24 mouse cellular contexts compared by ENCODE assay signal in genomic region chr6:146831320-146831719, GRCm38 (mm10). TPM values are rescaled to one million over a fixed set of nuclear protein-coding genes. Genes with fewer than 3 reads are reported as not detected.
DNase-seq lines count a peak whose midpoint lies in the region; TF ChIP-seq lines count a peak whose summit lies in the region.
"Had no signal": no experiment of that assay in that cellular context is flagged by ENCODE, and none has a peak within 500 bp of the region (broad histone marks: within the 10 kb centered on the region; RNA-seq: fewer than 3 reads in every experiment).

No protein-coding gene starts in this region.

- TF ChIP-seq POLR2A in MEL (IDR thresholded peaks at IDR 0.05; ENCODE audit: control insufficient read depth in 1 of 2, insufficient read depth in 1 of 2, low read depth in 1 of 2, low read length in 2 of 2, poor library complexity in 1 of 2), result no peak

- H3K27me3 ChIP-seq in MEL (ENCODE audit: control insufficient read depth in 1 of 2, insufficient read depth in 2 of 2, low read length in 2 of 2), result no peaks in the 10 kb centered on the region
- H3K27me3 ChIP-seq: CH12.LX, Patski had no signal

- no peaks in the 10 kb centered on the region for H3K9me3 ChIP-seq in MEL (replicated peaks; ENCODE audit: insufficient read depth, low read length)
- H3K9me3 ChIP-seq: G1E had no signal

- no peak overlapping the region for H3K9ac ChIP-seq in MEL (ENCODE audit: control insufficient read depth, low read depth, low read length, poor library complexity, severe bottlenecking)

- peak; percentile 63 for DNase-seq in MEL (ENCODE audit: low read depth, low spot score)
- DNase-seq in retina, postnatal 1 day, result no peak
- DNase-seq: adrenal gland, adult 2 months; adrenal gland, adult 8-10 months; adrenal gland, postnatal 10 days; adrenal gland, postnatal 14 days; adrenal gland, postnatal 25 days; adrenal gland, postnatal 36 days; B cell, adult 2 months; cerebellum, adult 11 months; cerebellum, adult 11-12 months; cerebellum, adult 18-20 months; cerebellum, adult 2 months; cerebellum, adult 8-10 months had no signal

- H3K79me2 ChIP-seq in MEL (ENCODE audit: control insufficient read depth, insufficient read depth, low read length, poor library complexity), result no peaks in the 10 kb centered on the region

- H3K27ac ChIP-seq in MEL (ENCODE audit: control insufficient read depth, low read depth, low read length), result no peak overlapping the region

- TF ChIP-seq RAD21 in MEL (IDR thresholded peaks at IDR 0.05; ENCODE audit: low read depth, low read length), result no peak

- H3K36me3 ChIP-seq in MEL (ENCODE audit: control insufficient read depth in 1 of 2, insufficient read depth in 2 of 2, low read length in 2 of 2), result peaks cover 0 to 11% of the 10 kb centered on the region in 2 experiments; a peak in 3 of 4 replicates
- H3K36me3 ChIP-seq: G1E had no signal

- peak; percentile 25 to 30; a peak in 3 of 4 replicates for TF ChIP-seq EP300 in MEL (IDR thresholded peaks at IDR 0.05; ENCODE audit: low read depth in 1 of 2, low read length in 2 of 2)

- H3K4me3 ChIP-seq in MEL (ENCODE audit: control insufficient read depth in 1 of 2, insufficient read depth in 1 of 2, low read depth in 2 of 2, low read length in 2 of 2), result no peak overlapping the region

- H3K4me1 ChIP-seq in MEL (ENCODE audit: control insufficient read depth in 1 of 2, insufficient read depth in 2 of 2, low read length in 2 of 2), result peaks cover 10 to 12% of the 10 kb centered on the region in 2 experiments

- TF ChIP-seq CTCF in MEL (IDR thresholded peaks at IDR 0.05 in 2 of 3, conservative IDR thresholded peaks at IDR 0.05 in 1 of 3; ENCODE audit: control insufficient read depth in 1 of 3, insufficient read depth in 1 of 3, low read depth in 2 of 3, low read length in 3 of 3, poor library complexity in 1 of 3, severe bottlenecking in 1 of 3), result no peak

TF ChIP-seq in MEL, 35 proteins besides CTCF, POLR2A, EP300 and RAD21:
- TF ChIP-seq ZC3H11A (IDR thresholded peaks at IDR 0.05; ENCODE audit: low read depth, low read length), result 0 out of 2 replicates have a peak, but pooled peaks have one; percentile 7
- TF ChIP-seq USF2 (IDR thresholded peaks at IDR 0.05; ENCODE audit: borderline replicate concordance in 1 of 2, insufficient read depth in 1 of 2, low read depth in 1 of 2, low read length in 2 of 2), result no peak
- TF ChIP-seq E2F4 (IDR thresholded peaks at IDR 0.05; ENCODE audit: borderline replicate concordance, low read depth, low read length), result no peak
- TF ChIP-seq SIN3A (IDR thresholded peaks at IDR 0.05; ENCODE audit: low read length), result peak; percentile 90
- TF ChIP-seq USF1 (IDR thresholded peaks at IDR 0.05; ENCODE audit: low read depth, low read length), result peak; percentile 78
- no peak for TF ChIP-seq TBP (IDR thresholded peaks at IDR 0.05; ENCODE audit: low read depth, low read length)
- no peak for TF ChIP-seq MYB (IDR thresholded peaks at IDR 0.05; ENCODE audit: low read depth, low read length)
- no peak for TF ChIP-seq KAT2A (conservative IDR thresholded peaks at IDR 0.05; ENCODE audit: low read depth, low read length)
- 0 out of 2 replicates have a peak, but pooled peaks have one; percentile 16 for TF ChIP-seq GATA1 (IDR thresholded peaks at IDR 0.05; ENCODE audit: low read depth, low read length)
- TF ChIP-seq POLR2AphosphoS5 (IDR thresholded peaks at IDR 0.05; ENCODE audit: borderline replicate concordance, low read depth, low read length), result no peak
- no peak for TF ChIP-seq ELF1 (IDR thresholded peaks at IDR 0.05; ENCODE audit: low read depth, low read length)
- TF ChIP-seq ZNF384 (IDR thresholded peaks at IDR 0.05; ENCODE audit: low read depth, low read length), result no peak
- no peak for TF ChIP-seq ZKSCAN1 (IDR thresholded peaks at IDR 0.05; ENCODE audit: low read depth, low read length)
- TF ChIP-seq ETS1 (IDR thresholded peaks at IDR 0.05; ENCODE audit: low read depth, low read length), result 0 out of 2 replicates have a peak, but pooled peaks have one; percentile 29
- TF ChIP-seq RCOR1 (IDR thresholded peaks at IDR 0.05; ENCODE audit: low read depth, low read length), result no peak
- TF ChIP-seq MAFK (IDR thresholded peaks at IDR 0.05; ENCODE audit: borderline replicate concordance, low read depth, low read length), result no peak
- TF ChIP-seq UBTF (IDR thresholded peaks at IDR 0.05; ENCODE audit: borderline replicate concordance, insufficient read depth, low read depth, low read length), result no peak
- TF ChIP-seq JUND (IDR thresholded peaks at IDR 0.05; ENCODE audit: low read depth, low read length), result no peak
- TF ChIP-seq MYC (IDR thresholded peaks at IDR 0.05; ENCODE audit: low read depth, low read length), result peak; percentile 91
- no peak for TF ChIP-seq POLR2AphosphoS2 (IDR thresholded peaks at IDR 0.05; ENCODE audit: low read length)
- no peak for TF ChIP-seq CHD2 (IDR thresholded peaks at IDR 0.05; ENCODE audit: low read length)
- no peak for TF ChIP-seq CHD1 (IDR thresholded peaks at IDR 0.05; ENCODE audit: low read depth, low read length)
- TF ChIP-seq HCFC1 (IDR thresholded peaks at IDR 0.05; ENCODE audit: low read depth, low read length), result no peak
- no peak for TF ChIP-seq ZMIZ1 (IDR thresholded peaks at IDR 0.05; ENCODE audit: low read depth, low read length)
- no peak for TF ChIP-seq TAL1 (IDR thresholded peaks at IDR 0.05; ENCODE audit: low read length)
- TF ChIP-seq MEF2A (IDR thresholded peaks at IDR 0.05; ENCODE audit: extremely low read depth, insufficient replicate concordance, low read depth, low read length, poor library complexity, severe bottlenecking), result no peak
- peak; percentile 97 for TF ChIP-seq MXI1 (IDR thresholded peaks at IDR 0.05; ENCODE audit: low read depth, low read length)
- TF ChIP-seq BHLHE40 (IDR thresholded peaks at IDR 0.05; ENCODE audit: borderline replicate concordance, low read depth, low read length), result peak; percentile 62; the same call in 1 of the 2 replicates
- TF ChIP-seq NELFE (IDR thresholded peaks at IDR 0.05; ENCODE audit: low read depth, low read length), result no peak
- no peak for TF ChIP-seq NRF1 (IDR thresholded peaks at IDR 0.05; ENCODE audit: insufficient read depth, low read depth, low read length, poor library complexity, severe bottlenecking)
- TF ChIP-seq SMC3 (IDR thresholded peaks at IDR 0.05; ENCODE audit: low read depth, low read length), result peak; percentile 15; the same call in 1 of the 2 replicates
- no peak for TF ChIP-seq TCF12 (IDR thresholded peaks at IDR 0.05; ENCODE audit: low read depth, low read length)
- no peak for TF ChIP-seq GABPA (IDR thresholded peaks at IDR 0.05; ENCODE audit: low read depth, low read length)
- peak; percentile 94 for TF ChIP-seq MAX (IDR thresholded peaks at IDR 0.05; ENCODE audit: low read length)
- TF ChIP-seq MAZ (IDR thresholded peaks at IDR 0.05; ENCODE audit: low read depth, low read length), result no peak

RNA-seq across cellular contexts. Expression of gene Smco2, which starts 18.6 kb away (rescaled TPM):
- total RNA-seq in MEL (2012; rRNA removed), result not detected in 2 replicates
- polyA plus RNA-seq in MEL (2012; ENCODE audit: insufficient read depth in 1 of 2, insufficient read length in 2 of 2, low read depth in 1 of 2, low replicate concordance in 2 of 2, missing spikeins in 1 of 2), result not detected
- total RNA-seq: adrenal gland, adult 18-20 months; adrenal gland, adult 2 months; adrenal gland, adult 8-10 months; adrenal gland, postnatal 10 days; adrenal gland, postnatal 14 days; adrenal gland, postnatal 25 days; adrenal gland, postnatal 36 days; adrenal gland, postnatal 4 days; CH12.LX; ES-E14 had no signal
- polyA plus RNA-seq: activated CD4-positive, CD25-positive, alpha-beta regulatory T cell, adult 4 months; adrenal gland, adult 2 months; brain, embryonic 14.5 days; C2C12; CD4-positive, CD25-positive, alpha-beta regulatory T cell, adult 4 months; cerebellum, adult 2 months; G1E; Patski had no signal

RNA-seq across cellular contexts. Expression of gene Arntl2, which starts 35.5 kb away (rescaled TPM):
- total RNA-seq in MEL (2012; rRNA removed), result 16.8 and 20.2 TPM in 2 replicates
- polyA plus RNA-seq in MEL (2012; ENCODE audit: insufficient read depth in 1 of 2, insufficient read length in 2 of 2, low read depth in 1 of 2, low replicate concordance in 2 of 2, missing spikeins in 1 of 2), result 10 to 100 TPM in 1 of 2 experiments, not detected in 1; 20.6 TPM
- total RNA-seq: CH12.LX, G1E had no signal
- polyA plus RNA-seq: G1E had no signal

RNA-seq across cellular contexts. Expression of gene Ppfibp1, which starts 57.0 kb away (rescaled TPM):
- total RNA-seq in MEL (2012; rRNA removed), result 12.2 and 13.8 TPM in 2 replicates
- polyA plus RNA-seq in MEL (2012; ENCODE audit: insufficient read depth in 1 of 2, insufficient read length in 2 of 2, low read depth in 1 of 2, low replicate concordance in 2 of 2, missing spikeins in 1 of 2), result 10 to 100 TPM in 1 of 2 experiments, not detected in 1; 14.6 TPM
